Mouse (Mus musculus): ENCODE results near the gene Osbpl10. TPM values are rescaled to one million over a fixed set of nuclear protein-coding genes. Genes with fewer than 3 reads are reported as not detected.

Osbpl10 gene
- polyA plus RNA-seq, 1 experiment from 2014 or later, result 1.6 TPM

GRCm38 (mm10) chr9:115032786-115033185 is 54.4 kb downstream of the Osbpl10 start:
- ATAC-seq (ENCODE audit: insufficient number of reproducible peaks, insufficient read depth, low FRiP score, low read depth), result no peak
- H3K4me1 ChIP-seq (ENCODE audit: control insufficient read depth, insufficient read depth, low read length), result no peaks in the 10 kb centered on the region
- no peak overlapping the region for H3K9ac ChIP-seq (replicated peaks; ENCODE audit: low read depth, low read length)
- H3K36me3 ChIP-seq (ENCODE audit: control insufficient read depth, insufficient read depth, low read length), result no peaks in the 10 kb centered on the region
- H3K4me2 ChIP-seq (replicated peaks; ENCODE audit: low read depth, low read length), result no peak overlapping the region
- H3K9me3 ChIP-seq (ENCODE audit: control insufficient read depth, low read depth, low read length), result no peaks in the 10 kb centered on the region
- no peak overlapping the region for H3K27ac ChIP-seq (ENCODE audit: low read length)
- H3K4me3 ChIP-seq (ENCODE audit: low read depth, low read length), result no peak overlapping the region
- 90% methylated on average over 7 of the region's 7 CpGs for WGBS
- no peaks in the 10 kb centered on the region for H3K27me3 ChIP-seq (ENCODE audit: control insufficient read depth, insufficient read depth, low read length)

GRCm38 (mm10) chr9:115034271-115034670 is 55.9 kb downstream of the Osbpl10 start:
- Histone ChIP-seq H3K27me3 (ENCODE audit: control insufficient read depth, insufficient read depth, low read length) (no peaks in the 10 kb centered on the region), H3K4me2 (replicated peaks; ENCODE audit: low read depth, low read length) (no peak overlapping the region), H3K36me3 (ENCODE audit: control insufficient read depth, insufficient read depth, low read length) (no peaks in the 10 kb centered on the region), H3K27ac (ENCODE audit: low read length) (no peak overlapping the region), H3K4me1 (ENCODE audit: control insufficient read depth, insufficient read depth, low read length) (no peaks in the 10 kb centered on the region), H3K9ac (replicated peaks; ENCODE audit: low read depth, low read length) (no peak overlapping the region), H3K4me3 (ENCODE audit: low read depth, low read length) (no peak overlapping the region), H3K9me3 (ENCODE audit: control insufficient read depth, low read depth, low read length) (no peaks in the 10 kb centered on the region)
- ATAC-seq (ENCODE audit: insufficient number of reproducible peaks, insufficient read depth, low FRiP score, low read depth), result no peak
- WGBS, result 62% methylated on average over 6 of the region's 6 CpGs

- no peak overlapping the region for H3K4me3 ChIP-seq (ENCODE audit: low read depth, low read length)
- no peak for ATAC-seq (ENCODE audit: insufficient number of reproducible peaks, insufficient read depth, low FRiP score, low read depth)
- H3K9me3 ChIP-seq (ENCODE audit: control insufficient read depth, low read depth, low read length), result no peaks in the 10 kb centered on the region
- no peak overlapping the region for H3K27ac ChIP-seq (ENCODE audit: low read length)
- no peaks in the 10 kb centered on the region for H3K4me1 ChIP-seq (ENCODE audit: control insufficient read depth, insufficient read depth, low read length)
- H3K36me3 ChIP-seq (ENCODE audit: control insufficient read depth, insufficient read depth, low read length), result no peaks in the 10 kb centered on the region
- WGBS, result 79% methylated on average over 7 of the region's 7 CpGs
- no peaks in the 10 kb centered on the region for H3K27me3 ChIP-seq (ENCODE audit: control insufficient read depth, insufficient read depth, low read length)
- H3K4me2 ChIP-seq (replicated peaks; ENCODE audit: low read depth, low read length), result no peak overlapping the region
- H3K9ac ChIP-seq (replicated peaks; ENCODE audit: low read depth, low read length), result no peak overlapping the region
Observed at GRCm38 (mm10) chr9:115034788-115035187, 56.4 kb downstream of the Osbpl10 start.

- Histone ChIP-seq H3K4me3 (ENCODE audit: low read depth, low read length) (no peak overlapping the region), H3K4me2 (replicated peaks; ENCODE audit: low read depth, low read length) (no peak overlapping the region), H3K9ac (replicated peaks; ENCODE audit: low read depth, low read length) (no peak overlapping the region), H3K27ac (ENCODE audit: low read length) (no peak overlapping the region), H3K4me1 (ENCODE audit: control insufficient read depth, insufficient read depth, low read length) (no peaks in the 10 kb centered on the region), H3K27me3 (ENCODE audit: control insufficient read depth, insufficient read depth, low read length) (no peaks in the 10 kb centered on the region), H3K9me3 (ENCODE audit: control insufficient read depth, low read depth, low read length) (no peaks in the 10 kb centered on the region), H3K36me3 (ENCODE audit: control insufficient read depth, insufficient read depth, low read length) (no peaks in the 10 kb centered on the region)
- ATAC-seq (ENCODE audit: insufficient number of reproducible peaks, insufficient read depth, low FRiP score, low read depth), result no peak
- WGBS, result 55% methylated on average over 14 of the region's 14 CpGs
Observed at GRCm38 (mm10) chr9:115038215-115038614, 59.8 kb downstream of the Osbpl10 start.

- H3K9me3 ChIP-seq (ENCODE audit: control insufficient read depth, low read depth, low read length), result no peaks in the 10 kb centered on the region
- no peaks in the 10 kb centered on the region for H3K4me1 ChIP-seq (ENCODE audit: control insufficient read depth, insufficient read depth, low read length)
- H3K27ac ChIP-seq (ENCODE audit: low read length), result no peak overlapping the region
- no peak overlapping the region for H3K9ac ChIP-seq (replicated peaks; ENCODE audit: low read depth, low read length)
- 88% methylated on average over 9 of the region's 9 CpGs for WGBS
- no peak for ATAC-seq (ENCODE audit: insufficient number of reproducible peaks, insufficient read depth, low FRiP score, low read depth)
- no peaks in the 10 kb centered on the region for H3K36me3 ChIP-seq (ENCODE audit: control insufficient read depth, insufficient read depth, low read length)
- H3K4me3 ChIP-seq (ENCODE audit: low read depth, low read length), result no peak overlapping the region
- H3K27me3 ChIP-seq (ENCODE audit: control insufficient read depth, insufficient read depth, low read length), result no peaks in the 10 kb centered on the region
- H3K4me2 ChIP-seq (replicated peaks; ENCODE audit: low read depth, low read length), result no peak overlapping the region
Observed at GRCm38 (mm10) chr9:115038686-115039085, 60.3 kb downstream of the Osbpl10 start.

GRCm38 (mm10) chr9:115039245-115039644 is 60.9 kb downstream of the Osbpl10 start:
- H3K9me3 ChIP-seq (ENCODE audit: control insufficient read depth, low read depth, low read length), result no peaks in the 10 kb centered on the region
- H3K36me3 ChIP-seq (ENCODE audit: control insufficient read depth, insufficient read depth, low read length), result no peaks in the 10 kb centered on the region
- H3K9ac ChIP-seq (replicated peaks; ENCODE audit: low read depth, low read length), result no peak overlapping the region
- no peaks in the 10 kb centered on the region for H3K4me1 ChIP-seq (ENCODE audit: control insufficient read depth, insufficient read depth, low read length)
- H3K4me2 ChIP-seq (replicated peaks; ENCODE audit: low read depth, low read length), result no peak overlapping the region
- 51% methylated on average over 7 of the region's 7 CpGs for WGBS
- no peak for ATAC-seq (ENCODE audit: insufficient number of reproducible peaks, insufficient read depth, low FRiP score, low read depth)
- H3K4me3 ChIP-seq (ENCODE audit: low read depth, low read length), result no peak overlapping the region
- H3K27me3 ChIP-seq (ENCODE audit: control insufficient read depth, insufficient read depth, low read length), result no peaks in the 10 kb centered on the region
- no peak overlapping the region for H3K27ac ChIP-seq (ENCODE audit: low read length)

- 79% methylated on average over 6 of the region's 6 CpGs for WGBS
- no peak for ATAC-seq (ENCODE audit: insufficient number of reproducible peaks, insufficient read depth, low FRiP score, low read depth)
- H3K9ac ChIP-seq (replicated peaks; ENCODE audit: low read depth, low read length), result no peak overlapping the region
Observed at GRCm38 (mm10) chr9:115042571-115042970, 64.2 kb downstream of the Osbpl10 start.

GRCm38 (mm10) chr9:115042971-115043706 is 64.8 kb downstream of the Osbpl10 start:
- Histone ChIP-seq H3K4me1 (ENCODE audit: control insufficient read depth, insufficient read depth, low read length) (no peaks in the 10 kb centered on the region), H3K27me3 (ENCODE audit: control insufficient read depth, insufficient read depth, low read length) (no peaks in the 10 kb centered on the region), H3K4me2 (replicated peaks; ENCODE audit: low read depth, low read length) (no peak overlapping the region), H3K27ac (ENCODE audit: low read length) (no peak overlapping the region), H3K4me3 (ENCODE audit: low read depth, low read length) (no peak overlapping the region), H3K9me3 (ENCODE audit: control insufficient read depth, low read depth, low read length) (no peaks in the 10 kb centered on the region), H3K9ac (replicated peaks; ENCODE audit: low read depth, low read length) (no peak overlapping the region), H3K36me3 (ENCODE audit: control insufficient read depth, insufficient read depth, low read length) (no peaks in the 10 kb centered on the region)
- 85% methylated on average over 13 of the region's 13 CpGs for WGBS
- no peak for ATAC-seq (ENCODE audit: insufficient number of reproducible peaks, insufficient read depth, low FRiP score, low read depth)

More at GRCm38 (mm10) chr9:115042571-115042970, 64.2 kb downstream of the Osbpl10 start:
- Histone ChIP-seq H3K27me3 (ENCODE audit: control insufficient read depth, insufficient read depth, low read length) (no peaks in the 10 kb centered on the region), H3K36me3 (ENCODE audit: control insufficient read depth, insufficient read depth, low read length) (no peaks in the 10 kb centered on the region), H3K4me1 (ENCODE audit: control insufficient read depth, insufficient read depth, low read length) (no peaks in the 10 kb centered on the region), H3K4me2 (replicated peaks; ENCODE audit: low read depth, low read length) (no peak overlapping the region), H3K9me3 (ENCODE audit: control insufficient read depth, low read depth, low read length) (no peaks in the 10 kb centered on the region), H3K4me3 (ENCODE audit: low read depth, low read length) (no peak overlapping the region), H3K27ac (ENCODE audit: low read length) (no peak overlapping the region)

Data from stomach, embryonic 14.5 days (tissue).